Mouse (Mus musculus) liver, embryonic 16.5 days (tissue): Measurements from ENCODE around the gene Bet1l. TPM values are rescaled to one million over a fixed set of nuclear protein-coding genes. Genes with fewer than 3 reads are reported as not detected.

Experiments used
- ATAC-seq: fragments of 200-750 bp; cut with Nextera tagmentation; 2 replicates; pipeline ENCODE4 v1.8.0; 2017; ENCODE audit warnings: low read depth, mild to moderate bottlenecking, moderate number of reproducible peaks, moderate library complexity
- H3K27ac ChIP-seq: fragments of 300-500 bp; sonication (generic); 2 replicates; pipeline ENCODE4 v1.5.1; 2014; ENCODE audit warnings: mild to moderate bottlenecking, low read length
- H3K27me3 ChIP-seq: fragments of 300-500 bp; sonication (generic); 2 replicates; pipeline ENCODE4 v1.6.1; 2014; ENCODE audit warnings: low read depth, low read length, mixed read lengths; ENCODE audit not compliant: control insufficient read depth, insufficient read depth
- H3K36me3 ChIP-seq: fragments of 300-500 bp; sonication (generic); 2 replicates; pipeline ENCODE4 v1.6.1; 2014; ENCODE audit warnings: mild to moderate bottlenecking; ENCODE audit not compliant: control insufficient read depth, insufficient read depth
- H3K4me1 ChIP-seq: fragments of 300-500 bp; sonication (generic); 2 replicates; pipeline ENCODE4 v1.6.1; 2014; ENCODE audit warnings: low read depth, low read length, mixed read lengths; ENCODE audit not compliant: control insufficient read depth
- H3K4me2 ChIP-seq: fragments of 300-500 bp; sonication (generic); 2 replicates; pipeline ENCODE4 v1.6.1; 2014; ENCODE audit warnings: low read depth, low read length, mixed read lengths
- H3K4me3 ChIP-seq: fragments of 300-500 bp; sonication (generic); 2 replicates; pipeline ENCODE4 v1.5.1; 2014; ENCODE audit warnings: low read depth, mild to moderate bottlenecking, low read length
- H3K9ac ChIP-seq: fragments of 300-500 bp; sonication (generic); 2 replicates; pipeline ENCODE4 v1.6.1; 2014; ENCODE audit warnings: low read depth, low read length
- H3K9me3 ChIP-seq: fragments of 300-500 bp; sonication (generic); replicated peaks from 2 replicates; pipeline ENCODE4 v1.6.1; 2016; ENCODE audit warnings: low read length; ENCODE audit not compliant: control insufficient read depth
- WGBS: fragments of 180-500 bp; shearing (Covaris S2); extraction: QIAGEN DNeasy Blood & Tissue Kit; methylation state at CpG from one replicate; pipeline ENCODE4 v1.1.7; 2014; ENCODE audit not compliant: insufficient replicate concordance; 5-methylcytosine and 5-hydroxymethylcytosine counted together
- polyA plus RNA-seq: library from polyadenylated mRNA; unstranded; fragments of >200 nt; fragmentation: Nextera tagmentation; extraction: Ambion mirVana; gene quantifications from 2 replicates; pipeline ENCODE4 v1.2.1, GENCODE M21; 2015

Bet1l gene
- polyA plus RNA-seq, 1 experiment from 2014 or later: 20.9 TPM

GRCm38 (mm10) chr7:140840750-140841735 lies 16.3 kb downstream of the Bet1l start:
- 32% methylated on average over 19 of the region's 19 CpGs for WGBS
- Histone ChIP-seq H3K4me2 (no peak overlapping the region), H3K4me1 (no peaks in the 10 kb centered on the region)

DNA sequence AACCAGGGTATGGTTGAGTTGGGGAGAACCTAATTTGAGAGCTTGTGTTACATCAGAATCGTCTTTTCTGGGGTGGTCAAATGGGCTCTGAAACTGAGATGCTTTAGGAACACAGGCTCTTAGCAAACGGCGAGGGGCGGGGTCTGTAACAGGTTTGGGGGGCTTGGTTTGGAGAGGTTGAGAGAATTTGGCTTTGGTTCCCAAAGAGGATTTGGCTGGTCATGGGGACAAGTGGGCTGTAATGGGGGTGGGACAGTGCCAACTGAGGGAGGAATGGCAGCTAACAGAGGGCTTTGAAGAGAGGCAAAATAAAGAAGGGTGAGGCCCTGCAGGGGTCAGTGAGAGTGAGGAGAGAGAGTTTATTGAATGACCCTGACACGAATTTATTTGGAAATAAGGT lies 17.8 kb downstream of the Bet1l start:
- Histone ChIP-seq H3K4me1 (no peaks in the 10 kb centered on the region; the same call in 1 of the 2 replicates), H3K4me3 (no peak overlapping the region), H3K27me3 (peaks cover 6% of the 10 kb centered on the region), H3K36me3 (no peaks in the 10 kb centered on the region), H3K4me2 (no peak overlapping the region), H3K9ac (no peak overlapping the region), H3K27ac (no peak overlapping the region), H3K9me3 (no peaks in the 10 kb centered on the region)
- no peak for ATAC-seq
- 48% methylated on average over 5 of the region's 5 CpGs for WGBS

More at GRCm38 (mm10) chr7:140840750-140841735, 16.3 kb downstream of the Bet1l start:
- peaks cover 6% of the 10 kb centered on the region for H3K27me3 ChIP-seq
- no peak overlapping the region for H3K4me3 ChIP-seq
- no peaks in the 10 kb centered on the region for H3K9me3 ChIP-seq
- no peak overlapping the region for H3K27ac ChIP-seq
- no peaks in the 10 kb centered on the region for H3K36me3 ChIP-seq
- no peak overlapping the region for H3K9ac ChIP-seq
- ATAC-seq: no peak

DNA sequence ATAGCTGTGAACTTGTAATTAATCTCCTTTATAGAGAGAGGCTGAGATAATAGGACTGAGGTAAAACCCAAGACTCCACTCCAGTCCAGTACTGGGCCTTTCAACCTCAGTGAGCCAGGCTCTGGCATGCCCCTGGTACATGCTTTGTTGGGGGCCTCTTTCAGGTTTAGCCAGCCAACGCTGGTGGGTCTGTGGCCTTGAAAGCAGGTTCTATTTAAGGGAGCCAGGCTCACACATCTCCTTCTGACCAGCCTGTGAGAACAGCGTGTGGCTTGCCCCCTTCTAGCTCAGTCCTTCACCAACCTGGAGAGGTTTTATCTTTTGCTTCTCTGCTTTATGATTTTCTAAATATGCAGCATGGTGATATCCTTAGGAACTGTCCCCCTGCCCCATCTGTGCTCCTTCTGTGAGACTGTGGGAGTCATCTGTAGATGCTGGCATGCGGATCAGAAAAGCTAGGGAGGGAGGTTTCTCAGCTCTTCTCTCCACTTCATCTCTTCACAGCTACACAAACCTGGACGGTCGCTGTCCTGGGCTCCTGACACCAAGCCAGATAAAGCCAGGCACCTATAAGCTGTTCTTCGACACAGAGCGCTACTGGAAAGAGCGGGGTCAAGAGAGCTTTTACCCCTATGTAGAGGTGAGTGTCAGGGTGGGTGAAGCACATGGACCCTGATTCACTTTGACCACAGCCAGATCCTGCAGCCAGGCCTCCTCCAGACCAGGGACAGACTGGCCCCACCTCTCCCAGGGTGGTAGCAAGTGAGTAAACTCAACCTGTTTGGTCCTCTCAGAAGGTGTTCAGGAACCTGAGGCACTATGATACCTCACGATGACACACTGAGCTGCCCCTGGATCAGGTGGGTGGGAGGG lies 20.9 kb downstream of the Bet1l start:
- H3K4me3 ChIP-seq: no peak overlapping the region
- no peak overlapping the region for H3K9ac ChIP-seq
- H3K4me1 ChIP-seq: no peaks in the 10 kb centered on the region; the same call in 1 of the 2 replicates
- no peak overlapping the region for H3K4me2 ChIP-seq
- no peak for ATAC-seq
- whole genome bisulfite sequencing: 71% methylated on average over 9 of the region's 9 CpGs
- H3K27ac ChIP-seq: no peak overlapping the region
- no peaks in the 10 kb centered on the region for H3K27me3 ChIP-seq
- H3K36me3 ChIP-seq: no peaks in the 10 kb centered on the region
- H3K9me3 ChIP-seq: no peaks in the 10 kb centered on the region

DNA sequence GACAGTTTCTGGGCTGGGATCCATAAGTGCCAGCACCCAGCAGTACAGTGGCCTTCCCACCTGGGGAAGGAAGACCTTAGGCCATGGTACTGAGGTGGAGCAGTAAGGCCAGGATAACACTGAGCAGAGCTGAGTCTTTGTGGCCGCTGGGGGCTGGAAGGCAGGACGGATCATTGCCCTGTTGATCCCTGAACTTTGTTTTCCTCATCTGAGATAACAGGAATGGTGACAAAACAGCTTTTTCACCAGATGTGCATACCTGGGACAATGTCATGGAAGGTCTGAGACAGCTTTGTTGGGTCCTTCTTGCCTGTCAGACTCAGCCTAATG lies 21.7 kb downstream of the Bet1l start:
- Histone ChIP-seq H3K27ac (peak overlapping the region; percentile 2; the same call in 1 of the 2 replicates), H3K4me1 (no peaks in the 10 kb centered on the region; the same call in 1 of the 2 replicates), H3K27me3 (no peaks in the 10 kb centered on the region), H3K4me2 (peak overlapping the region; percentile 23; the same call in 1 of the 2 replicates), H3K36me3 (no peaks in the 10 kb centered on the region), H3K9me3 (no peaks in the 10 kb centered on the region), H3K4me3 (peak overlapping the region; percentile 15; the same call in 1 of the 2 replicates), H3K9ac (peak overlapping the region; percentile 19; the same call in 1 of the 2 replicates)
- 56% methylated on average over 2 of the region's 2 CpGs for WGBS
- peak; percentile 51 for ATAC-seq

- ATAC-seq: peak; percentile 62
- no peaks in the 10 kb centered on the region; the same call in 1 of the 2 replicates for H3K4me1 ChIP-seq
- H3K27me3 ChIP-seq: no peaks in the 10 kb centered on the region
- WGBS: 43% methylated on average over 20 of the region's 20 CpGs
- no peaks in the 10 kb centered on the region for H3K36me3 ChIP-seq
- peak within 1 kb of the TSS; percentile 15 for H3K4me3 ChIP-seq
- H3K4me2 ChIP-seq: peak within 1 kb of the TSS; percentile 23; the same call in 1 of the 2 replicates
- H3K9ac ChIP-seq: peak within 1 kb of the TSS; percentile 19; the same call in 1 of the 2 replicates
- no peaks in the 10 kb centered on the region for H3K9me3 ChIP-seq
- H3K27ac ChIP-seq: peak within 1 kb of the TSS; percentile 2; the same call in 1 of the 2 replicates
Observed at GRCm38 (mm10) chr7:140834968-140835757, 22.2 kb downstream of the Bet1l start, which contains the start of gene Urah. Gene Urah (plus strand): TSS chr7:140835018.

GRCm38 (mm10) chr7:140833341-140833740 lies 24.0 kb downstream of the Bet1l start:
- H3K4me2 ChIP-seq: no peak overlapping the region
- whole genome bisulfite sequencing: 61% methylated on average over 4 of the region's 4 CpGs
- no peaks in the 10 kb centered on the region; the same call in 1 of the 2 replicates for H3K4me1 ChIP-seq
- no peak overlapping the region for H3K27ac ChIP-seq
- no peak for ATAC-seq
- H3K36me3 ChIP-seq: no peaks in the 10 kb centered on the region
- no peak overlapping the region for H3K9ac ChIP-seq
- no peaks in the 10 kb centered on the region for H3K9me3 ChIP-seq
- H3K4me3 ChIP-seq: no peak overlapping the region
- H3K27me3 ChIP-seq: no peaks in the 10 kb centered on the region

GRCm38 (mm10) chr7:140831447-140831846 lies 25.9 kb downstream of the Bet1l start:
- H3K36me3 ChIP-seq: no peaks in the 10 kb centered on the region
- no peak overlapping the region for H3K27ac ChIP-seq
- no peaks in the 10 kb centered on the region for H3K9me3 ChIP-seq
- 48% methylated on average over 6 of the region's 6 CpGs for WGBS
- no peak overlapping the region for H3K4me3 ChIP-seq
- ATAC-seq: no peak
- H3K9ac ChIP-seq: no peak overlapping the region
- no peaks in the 10 kb centered on the region; the same call in 1 of the 2 replicates for H3K4me1 ChIP-seq
- H3K27me3 ChIP-seq: no peaks in the 10 kb centered on the region
- H3K4me2 ChIP-seq: no peak overlapping the region
